Mouse (Mus musculus): Measurements from ENCODE around the gene Wipi1. TPM values are rescaled to one million over a fixed set of nuclear protein-coding genes. Genes with fewer than 3 reads are reported as not detected.
A peak's percentile ranks its signal among the peaks of the same experiment; 100 is the strongest.

Wipi1 gene
- polyA plus RNA-seq, 1 experiment from 2014 or later = 43.2 TPM

DNA sequence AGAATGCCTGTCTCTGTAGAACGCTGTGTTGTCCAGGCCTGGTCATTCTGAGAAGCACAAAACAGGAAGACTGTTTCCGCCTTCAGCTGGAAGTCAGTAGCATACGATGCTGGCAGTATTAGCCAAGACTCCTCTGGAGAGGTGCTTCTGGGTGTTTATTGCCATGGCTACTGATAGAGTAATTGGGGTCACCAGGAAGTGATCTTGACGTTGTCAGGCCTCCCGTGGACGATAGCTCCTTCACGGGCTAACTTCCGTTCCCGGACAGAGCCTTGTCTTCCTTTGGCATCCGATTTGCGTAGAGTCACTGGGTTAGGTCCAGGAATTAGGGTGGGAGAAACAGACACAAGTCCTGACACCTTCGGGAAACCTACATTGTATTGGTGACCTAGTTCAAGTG is 52.5 kb downstream of the Wipi1 start:
- Histone ChIP-seq H3K9ac (ENCODE audit: low read length) (no peak overlapping the region), H3K36me3 (ENCODE audit: control insufficient read depth, insufficient read depth, low read length) (no peaks in the 10 kb centered on the region), H3K4me1 (ENCODE audit: control insufficient read depth, insufficient read depth, low read length) (peaks cover 24% of the 10 kb centered on the region), H3K27ac (ENCODE audit: low read length) (no peak overlapping the region), H3K9me3 (replicated peaks; ENCODE audit: control insufficient read depth, low read length) (no peaks in the 10 kb centered on the region), H3K4me3 (replicated peaks; ENCODE audit: low read length) (no peak overlapping the region), H3K27me3 (ENCODE audit: control insufficient read depth, insufficient read depth, low read length) (no peaks in the 10 kb centered on the region), H3K4me2 (ENCODE audit: low read depth, low read length) (no peak overlapping the region)
- WGBS = 87% methylated on average over 12 of the region's 12 CpGs
- ATAC-seq (ENCODE audit: insufficient read depth, low FRiP score) = no peak

DNA sequence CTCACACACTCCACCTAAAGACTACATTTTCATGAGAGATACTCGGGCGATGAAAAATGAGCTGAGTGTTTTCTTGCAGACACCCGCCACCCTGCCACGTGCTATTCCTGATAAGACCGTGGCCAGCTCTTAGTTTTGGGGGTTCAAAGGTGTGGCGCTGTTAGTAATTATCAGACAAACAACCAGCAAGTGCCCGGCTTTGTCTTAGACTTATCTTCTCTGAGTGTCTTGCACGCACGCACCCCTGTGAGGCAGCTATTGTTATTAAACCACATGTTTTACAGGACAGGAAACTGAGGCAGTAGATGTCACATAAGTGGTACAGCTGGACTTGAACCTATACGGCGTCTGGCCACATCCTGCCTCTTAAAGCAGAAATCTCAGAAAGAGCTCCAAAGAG is 54.3 kb downstream of the Wipi1 start:
- Histone ChIP-seq H3K27me3 (ENCODE audit: control insufficient read depth, insufficient read depth, low read length) (no peaks in the 10 kb centered on the region), H3K4me2 (ENCODE audit: low read depth, low read length) (no peak overlapping the region), H3K9me3 (replicated peaks; ENCODE audit: control insufficient read depth, low read length) (no peaks in the 10 kb centered on the region), H3K9ac (ENCODE audit: low read length) (no peak overlapping the region), H3K4me3 (replicated peaks; ENCODE audit: low read length) (no peak overlapping the region), H3K4me1 (ENCODE audit: control insufficient read depth, insufficient read depth, low read length) (peaks cover 36% of the 10 kb centered on the region), H3K36me3 (ENCODE audit: control insufficient read depth, insufficient read depth, low read length) (no peaks in the 10 kb centered on the region), H3K27ac (ENCODE audit: low read length) (no peak overlapping the region)
- ATAC-seq (ENCODE audit: insufficient read depth, low FRiP score) = no peak
- 67% methylated on average over 11 of the region's 11 CpGs for WGBS

DNA sequence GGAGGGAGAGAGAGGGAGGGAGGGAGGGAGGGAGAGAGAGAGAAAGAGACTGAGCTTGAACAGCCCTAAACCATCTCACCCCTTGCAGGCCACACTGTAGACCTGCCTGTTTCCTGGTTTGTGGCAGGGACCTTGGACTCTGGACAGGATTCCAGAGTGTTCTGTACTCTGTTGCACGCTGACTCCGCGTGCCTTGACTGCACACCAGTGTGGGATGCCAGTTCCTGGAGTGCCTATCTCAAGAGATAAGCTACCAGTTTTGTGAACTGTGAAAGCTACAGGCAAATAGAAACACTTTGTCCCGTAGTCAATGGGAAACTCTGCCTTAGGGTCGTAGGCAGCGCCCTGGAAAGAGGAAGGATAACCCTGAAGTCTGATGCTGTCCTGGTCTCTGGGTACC is 55.6 kb downstream of the Wipi1 start:
- H3K27me3 ChIP-seq (ENCODE audit: control insufficient read depth, insufficient read depth, low read length) = no peaks in the 10 kb centered on the region
- WGBS = 72% methylated on average over 6 of the region's 6 CpGs
- H3K27ac ChIP-seq (ENCODE audit: low read length) = peak overlapping the region; percentile 65
- H3K4me1 ChIP-seq (ENCODE audit: control insufficient read depth, insufficient read depth, low read length) = peaks cover 30% of the 10 kb centered on the region
- H3K4me3 ChIP-seq (replicated peaks; ENCODE audit: low read length) = no peak overlapping the region
- H3K4me2 ChIP-seq (ENCODE audit: low read depth, low read length) = no peak overlapping the region
- peak; percentile 90 for ATAC-seq (ENCODE audit: insufficient read depth, low FRiP score)
- H3K9me3 ChIP-seq (replicated peaks; ENCODE audit: control insufficient read depth, low read length) = no peaks in the 10 kb centered on the region
- H3K36me3 ChIP-seq (ENCODE audit: control insufficient read depth, insufficient read depth, low read length) = no peaks in the 10 kb centered on the region
- peak overlapping the region; percentile 7; the same call in 1 of the 2 replicates for H3K9ac ChIP-seq (ENCODE audit: low read length)

GRCm38 (mm10) chr11:109554443-109554842 is 57.3 kb downstream of the Wipi1 start:
- H3K9ac ChIP-seq (ENCODE audit: low read length) = peak overlapping the region; percentile 51
- no peak overlapping the region for H3K4me3 ChIP-seq (replicated peaks; ENCODE audit: low read length)
- no peaks in the 10 kb centered on the region for H3K9me3 ChIP-seq (replicated peaks; ENCODE audit: control insufficient read depth, low read length)
- ATAC-seq (ENCODE audit: insufficient read depth, low FRiP score) = peak; percentile 82
- H3K4me1 ChIP-seq (ENCODE audit: control insufficient read depth, insufficient read depth, low read length) = peaks cover 31% of the 10 kb centered on the region
- peak overlapping the region; percentile 89 for H3K27ac ChIP-seq (ENCODE audit: low read length)
- WGBS = 36% methylated on average over 3 of the region's 3 CpGs
- H3K36me3 ChIP-seq (ENCODE audit: control insufficient read depth, insufficient read depth, low read length) = no peaks in the 10 kb centered on the region
- H3K27me3 ChIP-seq (ENCODE audit: control insufficient read depth, insufficient read depth, low read length) = no peaks in the 10 kb centered on the region
- no peak overlapping the region for H3K4me2 ChIP-seq (ENCODE audit: low read depth, low read length)

- Histone ChIP-seq H3K9ac (ENCODE audit: low read length) (peak overlapping the region; percentile 51), H3K36me3 (ENCODE audit: control insufficient read depth, insufficient read depth, low read length) (no peaks in the 10 kb centered on the region), H3K9me3 (replicated peaks; ENCODE audit: control insufficient read depth, low read length) (no peaks in the 10 kb centered on the region), H3K4me3 (replicated peaks; ENCODE audit: low read length) (no peak overlapping the region), H3K27me3 (ENCODE audit: control insufficient read depth, insufficient read depth, low read length) (no peaks in the 10 kb centered on the region), H3K4me2 (ENCODE audit: low read depth, low read length) (no peak overlapping the region), H3K4me1 (ENCODE audit: control insufficient read depth, insufficient read depth, low read length) (peaks cover 32% of the 10 kb centered on the region), H3K27ac (ENCODE audit: low read length) (peak overlapping the region; percentile 89)
- 62% methylated on average over 4 of the region's 4 CpGs for WGBS
- ATAC-seq (ENCODE audit: insufficient read depth, low FRiP score) = no peak
Measured at GRCm38 (mm10) chr11:109553921-109554320, 57.8 kb downstream of the Wipi1 start.

- Histone ChIP-seq H3K27ac (ENCODE audit: low read length) (peak overlapping the region; percentile 48; the same call in 1 of the 2 replicates), H3K9ac (ENCODE audit: low read length) (no peak overlapping the region), H3K4me2 (ENCODE audit: low read depth, low read length) (no peak overlapping the region), H3K9me3 (replicated peaks; ENCODE audit: control insufficient read depth, low read length) (no peaks in the 10 kb centered on the region), H3K4me3 (replicated peaks; ENCODE audit: low read length) (no peak overlapping the region), H3K27me3 (ENCODE audit: control insufficient read depth, insufficient read depth, low read length) (no peaks in the 10 kb centered on the region), H3K36me3 (ENCODE audit: control insufficient read depth, insufficient read depth, low read length) (no peaks in the 10 kb centered on the region), H3K4me1 (ENCODE audit: control insufficient read depth, insufficient read depth, low read length) (peaks cover 30% of the 10 kb centered on the region)
- peak; percentile 56; the same call in 1 of the 2 replicates for ATAC-seq (ENCODE audit: insufficient read depth, low FRiP score)
- 43% methylated on average over 5 of the region's 5 CpGs for WGBS
Measured at GRCm38 (mm10) chr11:109549599-109550290, 62.0 kb downstream of the Wipi1 start.

- Histone ChIP-seq H3K4me3 (replicated peaks; ENCODE audit: low read length) (no peak overlapping the region), H3K4me2 (ENCODE audit: low read depth, low read length) (no peak overlapping the region), H3K27ac (ENCODE audit: low read length) (no peak overlapping the region), H3K9me3 (replicated peaks; ENCODE audit: control insufficient read depth, low read length) (no peaks in the 10 kb centered on the region), H3K9ac (ENCODE audit: low read length) (no peak overlapping the region), H3K4me1 (ENCODE audit: control insufficient read depth, insufficient read depth, low read length) (peaks cover 17% of the 10 kb centered on the region), H3K36me3 (ENCODE audit: control insufficient read depth, insufficient read depth, low read length) (no peaks in the 10 kb centered on the region), H3K27me3 (ENCODE audit: control insufficient read depth, insufficient read depth, low read length) (no peaks in the 10 kb centered on the region)
- 95% methylated on average over 1 of the region's 1 CpGs for WGBS
- no peak for ATAC-seq (ENCODE audit: insufficient read depth, low FRiP score)
Measured at GRCm38 (mm10) chr11:109547652-109548051, 64.1 kb downstream of the Wipi1 start.

DNA sequence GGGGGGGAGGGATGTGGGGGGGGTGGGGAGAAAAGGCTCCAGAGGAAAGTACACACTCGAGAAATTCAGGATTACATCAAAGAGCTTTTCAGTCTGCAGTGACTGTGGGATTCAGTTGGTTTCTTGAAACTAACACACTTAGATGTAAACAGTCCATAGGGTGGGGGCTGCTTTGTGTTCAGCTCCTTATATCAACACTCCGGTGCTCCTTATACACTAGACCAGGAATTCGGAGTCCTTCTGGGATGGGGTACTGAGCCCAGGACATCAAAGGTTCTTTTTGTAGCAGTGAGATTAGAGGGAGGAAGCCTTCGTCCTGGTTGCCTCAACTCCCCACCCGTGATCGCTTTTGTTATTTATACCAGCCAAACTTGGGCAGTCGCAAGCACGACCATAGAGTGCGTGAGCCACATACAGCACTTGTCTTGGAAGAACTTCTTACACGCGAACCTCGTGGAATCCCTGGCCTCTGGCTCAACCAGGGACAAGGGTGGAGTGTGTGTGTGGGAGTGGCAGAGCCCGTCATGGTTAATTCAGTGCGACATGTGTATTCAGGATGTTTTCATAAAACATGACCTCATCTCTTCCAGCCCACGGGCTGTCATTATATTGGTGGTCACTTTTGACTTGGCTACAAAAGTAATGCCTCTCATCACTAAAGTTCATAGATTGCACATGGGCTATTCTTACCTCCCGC is 65.3 kb downstream of the Wipi1 start:
- H3K36me3 ChIP-seq (ENCODE audit: control insufficient read depth, insufficient read depth, low read length) = no peaks in the 10 kb centered on the region
- no peaks in the 10 kb centered on the region for H3K9me3 ChIP-seq (replicated peaks; ENCODE audit: control insufficient read depth, low read length)
- ATAC-seq (ENCODE audit: insufficient read depth, low FRiP score) = no peak
- H3K4me1 ChIP-seq (ENCODE audit: control insufficient read depth, insufficient read depth, low read length) = peaks cover 17% of the 10 kb centered on the region
- H3K9ac ChIP-seq (ENCODE audit: low read length) = no peak overlapping the region
- H3K27me3 ChIP-seq (ENCODE audit: control insufficient read depth, insufficient read depth, low read length) = no peaks in the 10 kb centered on the region
- WGBS = 49% methylated on average over 16 of the region's 16 CpGs
- no peak overlapping the region for H3K4me2 ChIP-seq (ENCODE audit: low read depth, low read length)
- no peak overlapping the region for H3K4me3 ChIP-seq (replicated peaks; ENCODE audit: low read length)
- H3K27ac ChIP-seq (ENCODE audit: low read length) = no peak overlapping the region

DNA sequence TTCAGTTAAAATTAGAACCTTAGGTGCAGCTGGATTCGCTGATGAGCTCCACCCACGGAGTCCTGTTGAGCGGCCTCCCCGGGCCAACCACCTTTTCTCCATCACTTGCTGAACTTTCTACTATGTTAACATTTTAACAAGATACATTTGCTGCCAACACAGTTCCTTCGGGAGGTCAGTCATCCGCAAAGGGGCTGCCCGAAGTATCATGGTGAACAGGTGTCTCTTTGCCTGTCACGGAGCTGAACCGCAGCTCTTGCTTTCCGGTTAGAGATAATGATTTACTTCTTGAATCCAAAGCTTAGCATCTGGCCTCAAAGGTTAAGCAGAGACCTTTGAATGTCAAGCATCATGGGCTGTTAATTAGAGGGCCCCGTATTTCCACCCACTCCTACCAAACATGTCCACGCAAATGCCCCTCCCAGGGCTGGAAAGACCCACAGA is 66.0 kb downstream of the Wipi1 start:
- H3K4me1 ChIP-seq (ENCODE audit: control insufficient read depth, insufficient read depth, low read length) = peaks cover 17% of the 10 kb centered on the region
- no peak overlapping the region for H3K4me3 ChIP-seq (replicated peaks; ENCODE audit: low read length)
- peak; percentile 14; the same call in 1 of the 2 replicates for ATAC-seq (ENCODE audit: insufficient read depth, low FRiP score)
- no peak overlapping the region for H3K9ac ChIP-seq (ENCODE audit: low read length)
- H3K9me3 ChIP-seq (replicated peaks; ENCODE audit: control insufficient read depth, low read length) = no peaks in the 10 kb centered on the region
- H3K27ac ChIP-seq (ENCODE audit: low read length) = no peak overlapping the region
- 23% methylated on average over 12 of the region's 12 CpGs for WGBS
- H3K4me2 ChIP-seq (ENCODE audit: low read depth, low read length) = no peak overlapping the region
- H3K36me3 ChIP-seq (ENCODE audit: control insufficient read depth, insufficient read depth, low read length) = no peaks in the 10 kb centered on the region
- H3K27me3 ChIP-seq (ENCODE audit: control insufficient read depth, insufficient read depth, low read length) = no peaks in the 10 kb centered on the region

All from stomach, embryonic 16.5 days (tissue).